Mouse (Mus musculus): ENCODE data around the gene Acsm2.

DNA sequence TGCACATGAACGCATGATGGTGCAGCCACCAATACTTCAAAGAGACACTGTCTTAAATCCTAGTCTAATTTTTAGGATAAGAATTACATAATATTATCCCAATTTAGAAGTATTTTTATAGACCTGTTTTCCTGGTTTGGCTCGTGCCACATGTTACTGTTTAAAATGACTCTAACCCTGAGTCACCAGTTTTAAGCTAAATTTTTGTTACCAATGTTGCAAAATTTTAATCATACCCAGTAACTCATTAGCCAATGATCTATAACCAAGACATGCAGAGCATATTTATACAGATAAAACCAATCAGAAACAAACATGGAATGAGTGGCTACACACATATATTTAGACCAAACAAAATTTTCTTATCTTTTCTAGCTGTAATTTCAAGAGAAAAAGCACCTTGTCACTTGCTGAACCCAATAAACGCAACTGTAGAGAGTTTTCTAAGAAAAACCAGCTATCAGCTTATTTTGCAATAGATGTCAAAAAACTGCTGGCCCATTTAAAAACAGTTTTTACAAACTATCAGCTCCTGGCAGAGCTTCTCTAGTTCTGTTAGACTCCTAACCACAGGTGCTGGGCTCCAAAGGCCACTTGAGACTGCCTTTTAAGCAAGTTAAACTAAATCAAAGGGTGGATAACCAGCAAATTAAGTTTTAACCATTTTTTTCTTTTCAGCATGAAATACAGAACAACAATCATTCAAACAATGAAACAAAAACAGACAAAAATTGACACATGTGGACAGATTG is 3.5 kb upstream of the Acsm2 start:
- TF ChIP-seq CTCF (conservative IDR thresholded peaks at IDR 0.05; ENCODE audit: insufficient read depth, insufficient read length, low read depth, low read length) (no peak), POLR2A (IDR thresholded peaks at IDR 0.05; ENCODE audit: low read depth, low read length) (no peak)
